Mouse (Mus musculus) lung, postnatal 0 days (tissue): ENCODE measurements around the gene Fbxw10.

ENCODE experiments used
- CTCF ChIP-seq: IDR thresholded peaks from 2 replicates; pipeline ENCODE4 v1.5.1; 2016; ENCODE audit warnings: antibody characterized with exemption, mild to moderate bottlenecking
- EP300 ChIP-seq: IDR thresholded peaks from 2 replicates; pipeline ENCODE4 v1.6.1; 2016; ENCODE audit warnings: antibody characterized with exemption, mild to moderate bottlenecking, control low read depth

DNA sequence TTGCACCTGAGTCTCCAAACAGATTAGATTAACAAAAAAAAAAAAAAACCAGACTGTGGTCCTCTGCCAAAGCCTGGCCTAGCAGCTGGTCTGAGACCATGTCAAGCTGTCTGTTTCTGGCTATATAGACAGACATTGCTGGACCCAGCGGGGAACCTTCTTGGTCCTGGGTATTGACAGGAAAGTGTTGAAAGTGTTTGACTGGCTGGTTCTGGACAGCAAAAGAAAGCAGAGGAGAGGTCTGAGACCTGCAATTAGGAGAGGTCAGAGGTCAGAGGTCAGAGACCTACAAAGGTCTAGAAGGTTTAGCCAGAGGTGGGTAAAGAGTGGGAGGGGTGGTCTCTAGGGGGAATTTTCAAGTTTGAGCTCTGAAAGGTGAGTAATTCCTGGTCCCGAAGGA lies 1.4 kb downstream of the Fbxw10 start:
- TF ChIP-seq CTCF (no peak), EP300 (no peak)
